In the genomic region with DNA sequence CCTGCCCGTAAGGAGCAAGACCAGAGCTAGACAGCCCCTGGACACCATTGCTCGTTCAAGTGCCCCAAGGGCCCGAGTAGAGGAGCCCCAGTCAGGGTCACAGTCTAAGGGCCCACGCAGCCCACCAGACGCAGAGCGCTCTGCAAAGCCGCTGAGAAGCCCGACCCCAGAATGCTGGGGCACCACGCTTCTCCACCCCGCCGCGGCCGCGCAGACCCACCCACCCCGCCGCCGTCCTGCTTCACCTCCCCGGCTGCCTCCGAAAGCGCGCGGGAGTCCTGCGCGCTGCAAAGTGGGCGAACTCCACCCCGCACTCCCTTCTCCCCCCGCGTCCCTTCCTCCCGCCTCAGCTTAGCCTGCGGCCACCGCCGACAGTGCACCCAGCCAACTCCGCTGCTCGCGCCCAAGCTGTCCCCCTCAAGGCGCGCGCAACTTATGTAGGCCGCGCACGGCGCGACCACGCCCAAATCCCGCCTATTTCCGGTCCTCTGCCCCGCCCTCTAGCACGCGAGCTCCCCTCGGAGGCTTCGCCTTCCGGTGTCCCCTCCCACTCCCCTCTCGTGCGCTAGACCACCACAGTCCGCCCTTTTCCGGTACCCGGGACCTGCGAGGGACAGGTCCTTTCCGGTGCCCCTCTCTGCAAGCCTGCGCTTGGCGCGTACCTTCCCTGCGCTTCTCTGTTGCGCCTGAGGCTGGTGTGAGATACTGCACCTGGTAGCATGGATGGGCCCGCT, we compare ENCODE assay signal across 8 mouse cellular contexts. TPM values are rescaled to one million over a fixed set of nuclear protein-coding genes. Genes with fewer than 3 reads are reported as not detected.
DNase-seq lines count a peak whose midpoint lies in the region; ATAC-seq and TF ChIP-seq lines count a peak whose summit lies in the region.

A gene (minus strand): TSS at position 465 of the 734 bp plus-strand sequence.

- no peaks in the 10 kb centered on the region for H3K27me3 ChIP-seq in CH12.LX (replicated peaks)
- H3K27me3 ChIP-seq in forebrain, embryonic 12.5 days = no peaks in the 10 kb centered on the region
- no peaks in the 10 kb centered on the region for H3K27me3 ChIP-seq in heart, postnatal 0 days (ENCODE audit: control insufficient read depth, insufficient read depth, low read length)
- H3K27me3 ChIP-seq in liver, embryonic 16.5 days (ENCODE audit: control insufficient read depth, insufficient read depth, low read depth, low read length) = no peaks in the 10 kb centered on the region
- H3K27me3 ChIP-seq in neural tube, embryonic 13.5 days = no peaks in the 10 kb centered on the region
- H3K27me3 ChIP-seq in testis, adult 2 months (ENCODE audit: control insufficient read depth, insufficient read depth, low read length) = no peaks in the 10 kb centered on the region

- H3K9me3 ChIP-seq in CH12.LX (replicated peaks; ENCODE audit: low read length) = no peaks in the 10 kb centered on the region
- H3K9me3 ChIP-seq in forebrain, embryonic 12.5 days = no peaks in the 10 kb centered on the region
- H3K9me3 ChIP-seq in heart, postnatal 0 days (replicated peaks; ENCODE audit: control insufficient read depth, low read length) = no peaks in the 10 kb centered on the region
- H3K9me3 ChIP-seq in liver, embryonic 16.5 days (replicated peaks; ENCODE audit: control insufficient read depth, low read length) = no peaks in the 10 kb centered on the region
- no peaks in the 10 kb centered on the region for H3K9me3 ChIP-seq in neural tube, embryonic 13.5 days

- under 1% methylated on average over 64 of the region's 65 CpGs for WGBS in forebrain, embryonic 12.5 days
- 2% methylated on average over 61 of the region's 65 CpGs for WGBS in heart, postnatal 0 days
- WGBS in liver, embryonic 16.5 days (ENCODE audit: insufficient replicate concordance) = under 1% methylated on average over 63 of the region's 65 CpGs
- WGBS in neural tube, embryonic 13.5 days = under 1% methylated on average over 65 of the region's 65 CpGs

- H3K9ac ChIP-seq in CH12.LX (ENCODE audit: insufficient read depth, low read depth) = peak within 1 kb of the TSS; percentile 42
- H3K9ac ChIP-seq in forebrain, embryonic 12.5 days = peak within 1 kb of the TSS; percentile 82
- H3K9ac ChIP-seq in heart, postnatal 0 days (replicated peaks; ENCODE audit: low read depth, low read length) = peak within 1 kb of the TSS; percentile 78
- peak within 1 kb of the TSS; percentile 78 for H3K9ac ChIP-seq in liver, embryonic 16.5 days (ENCODE audit: low read depth, low read length)
- peak within 1 kb of the TSS; percentile 78 for H3K9ac ChIP-seq in neural tube, embryonic 13.5 days

- H3K4me2 ChIP-seq in CH12.LX (ENCODE audit: insufficient read depth, low read depth, poor library complexity, severe bottlenecking) = peak within 1 kb of the TSS; percentile 84
- peak within 1 kb of the TSS; percentile 88 for H3K4me2 ChIP-seq in forebrain, embryonic 12.5 days
- H3K4me2 ChIP-seq in heart, postnatal 0 days (ENCODE audit: low read depth, low read length) = peak within 1 kb of the TSS; percentile 96
- peak within 1 kb of the TSS; percentile 92 for H3K4me2 ChIP-seq in liver, embryonic 16.5 days (ENCODE audit: low read depth, low read length)
- peak within 1 kb of the TSS; percentile 87 for H3K4me2 ChIP-seq in neural tube, embryonic 13.5 days

- DNase-seq in CH12.LX (ENCODE audit: extremely low read depth) = peak; percentile 82
- peak; percentile 81 for DNase-seq in c-Kit-positive CD71-positive TER-119-negative erythroid progenitor cells, embryonic 14.5 days (ENCODE audit: low read depth)
- peak; percentile 85 for DNase-seq in heart, postnatal 0 days (ENCODE audit: low spot score)
- peak; percentile 95 to 96 for DNase-seq in kidney, postnatal 4 days

- H3K79me2 ChIP-seq in CH12.LX (replicated peaks; ENCODE audit: control insufficient read depth, extremely low read depth, insufficient read depth, poor library complexity, severe bottlenecking) = no peaks in the 10 kb centered on the region

- H3K4me1 ChIP-seq in CH12.LX (ENCODE audit: control insufficient read depth in 1 of 2, insufficient read depth in 2 of 2) = peaks cover 0 to 9% of the 10 kb centered on the region in 2 experiments; a peak in 2 of 4 replicates
- H3K4me1 ChIP-seq in forebrain, embryonic 12.5 days = peaks cover 8% of the 10 kb centered on the region
- peaks cover 4% of the 10 kb centered on the region; the same call in 1 of the 2 replicates for H3K4me1 ChIP-seq in heart, postnatal 0 days (ENCODE audit: control insufficient read depth, insufficient read depth)
- H3K4me1 ChIP-seq in liver, embryonic 16.5 days (ENCODE audit: control insufficient read depth, low read depth, low read length) = peaks cover 14% of the 10 kb centered on the region
- H3K4me1 ChIP-seq in neural tube, embryonic 13.5 days (replicated peaks) = peaks cover 10% of the 10 kb centered on the region
- peaks cover 7% of the 10 kb centered on the region for H3K4me1 ChIP-seq in testis, adult 2 months (ENCODE audit: control insufficient read depth, insufficient read depth, low read length)

- no peak for TF ChIP-seq EP300 in CH12.LX (IDR thresholded peaks at IDR 0.05; ENCODE audit: low read length)
- TF ChIP-seq EP300 in heart, postnatal 0 days (IDR thresholded peaks at IDR 0.05; ENCODE audit: low read depth) = no peak

- dilution Hi-C loops in CH12.LX (cut with MboI; ENCODE audit: extremely low pct_ligation_motif_present, extremely low pct_unique_long_range_greater_than_20kb, low sequenced_read_pairs) = no loop called here

- TF ChIP-seq POLR2A in CH12.LX (IDR thresholded peaks at IDR 0.05; ENCODE audit: low read depth, low read length) = peak; percentile 98
- TF ChIP-seq POLR2A in testis, adult 2 months (IDR thresholded peaks at IDR 0.05; ENCODE audit: control insufficient read depth, low read depth, low read length) = peak; percentile 99

- TF ChIP-seq RAD21 in CH12.LX (IDR thresholded peaks at IDR 0.05; ENCODE audit: low read depth, low read length) = no peak

- no peak within 1 kb of the TSS for H3K27ac ChIP-seq in CH12.LX (ENCODE audit: insufficient read depth, low read depth)
- H3K27ac ChIP-seq in forebrain, embryonic 12.5 days = peak within 1 kb of the TSS; percentile 87
- H3K27ac ChIP-seq in heart, postnatal 0 days (ENCODE audit: low read depth) = peak within 1 kb of the TSS; percentile 80
- peak within 1 kb of the TSS; percentile 81 for H3K27ac ChIP-seq in liver, embryonic 16.5 days (ENCODE audit: low read length)
- H3K27ac ChIP-seq in neural tube, embryonic 13.5 days (replicated peaks) = peak within 1 kb of the TSS; percentile 94
- H3K27ac ChIP-seq in testis, adult 2 months (ENCODE audit: control insufficient read depth, insufficient read depth, low read depth, low read length) = peak within 1 kb of the TSS; percentile 72

- TF ChIP-seq CTCF in CH12.LX (conservative IDR thresholded peaks at IDR 0.05 in 1 of 2, IDR thresholded peaks at IDR 0.05 in 1 of 2; ENCODE audit: low read depth in 2 of 2, low read length in 2 of 2) = no peak
- no peak for TF ChIP-seq CTCF in heart, postnatal 0 days (IDR thresholded peaks at IDR 0.05; ENCODE audit: low read depth)
- TF ChIP-seq CTCF in testis, adult 2 months (IDR thresholded peaks at IDR 0.05; ENCODE audit: control insufficient read depth, insufficient read depth, insufficient replicate concordance, low read depth, low read length) = no peak

- in situ Hi-C loops in CH12.LX (cut with MboI; ENCODE audit: low pct_ligation_motif_present, low pct_unique_long_range_greater_than_20kb, low sequenced_read_pairs) = no loop called here

- peak; percentile 99 for ATAC-seq in forebrain, embryonic 12.5 days (ENCODE audit: low FRiP score)
- ATAC-seq in heart, postnatal 0 days (ENCODE audit: insufficient read depth, low read depth) = peak; percentile 97
- ATAC-seq in liver, embryonic 16.5 days (ENCODE audit: low read depth) = peak; percentile 98
- peak; percentile 100 for ATAC-seq in neural tube, embryonic 13.5 days (ENCODE audit: low read depth)

- peak within 1 kb of the TSS; percentile 65 to 74 (median 72) for H3K4me3 ChIP-seq in CH12.LX (replicated peaks in 1 of 3; ENCODE audit: low read depth in 2 of 3, low read length in 2 of 3, poor library complexity in 1 of 3)
- peak within 1 kb of the TSS; percentile 74 for H3K4me3 ChIP-seq in forebrain, embryonic 12.5 days (replicated peaks)
- H3K4me3 ChIP-seq in heart, postnatal 0 days (ENCODE audit: low read depth, low read length) = peak within 1 kb of the TSS; percentile 74
- peak within 1 kb of the TSS; percentile 83 for H3K4me3 ChIP-seq in liver, embryonic 16.5 days (ENCODE audit: low read depth, low read length)
- H3K4me3 ChIP-seq in neural tube, embryonic 13.5 days = peak within 1 kb of the TSS; percentile 70
- H3K4me3 ChIP-seq in testis, adult 2 months (ENCODE audit: control insufficient read depth, low read depth, low read length) = peak within 1 kb of the TSS; percentile 87

- H3K36me3 ChIP-seq in CH12.LX (replicated peaks in 1 of 2; ENCODE audit: control insufficient read depth in 1 of 2, insufficient read depth in 1 of 2, low read length in 1 of 2) = no peaks in the 10 kb centered on the region
- H3K36me3 ChIP-seq in forebrain, embryonic 12.5 days (replicated peaks) = no peaks in the 10 kb centered on the region
- H3K36me3 ChIP-seq in heart, postnatal 0 days (replicated peaks; ENCODE audit: control insufficient read depth, insufficient read depth, low read length) = no peaks in the 10 kb centered on the region
- H3K36me3 ChIP-seq in liver, embryonic 16.5 days (ENCODE audit: control insufficient read depth, insufficient read depth) = no peaks in the 10 kb centered on the region
- H3K36me3 ChIP-seq in neural tube, embryonic 13.5 days = no peaks in the 10 kb centered on the region
- H3K36me3 ChIP-seq in testis, adult 2 months (ENCODE audit: control insufficient read depth, insufficient read depth, low read length) = no peaks in the 10 kb centered on the region

TF ChIP-seq in CH12.LX, 34 proteins besides CTCF, POLR2A, EP300 and RAD21 (continues in another document):
- TF ChIP-seq ZNF384 (IDR thresholded peaks at IDR 0.05; ENCODE audit: low read depth, low read length) = no peak
- 0 out of 2 replicates have a peak, but pooled peaks have one; percentile 4 for TF ChIP-seq KAT2A (IDR thresholded peaks at IDR 0.05; ENCODE audit: insufficient replicate concordance, low read length)
- no peak for TF ChIP-seq USF1 (IDR thresholded peaks at IDR 0.05; ENCODE audit: low read depth, low read length)
- no peak for TF ChIP-seq USF2 (conservative IDR thresholded peaks at IDR 0.05; ENCODE audit: low read depth, low read length)
- TF ChIP-seq UBTF (IDR thresholded peaks at IDR 0.05; ENCODE audit: low read depth, low read length) = 0 out of 2 replicates have a peak, but pooled peaks have one; percentile 24

RNA-seq across cellular contexts. Expression of the gene that starts here (rescaled TPM):
- total RNA-seq in CH12.LX (2012; rRNA removed) = 0.92 and 0.93 TPM in 2 replicates
- total RNA-seq in CH12.LX (2014; rRNA removed) = 2.0 TPM in 2 replicates
- 2.9 and 3.2 TPM in 2 replicates for polyA plus RNA-seq in CH12.LX (2012; ENCODE audit: insufficient read length, low read depth)
- polyA plus RNA-seq in forebrain, embryonic 12.5 days (2016; fragmentation: Nextera tagmentation; extraction: Ambion mirVana) = 20.7 and 22.4 TPM in 2 replicates
- total RNA-seq in heart, postnatal 0 days (2014; rRNA removed; ENCODE audit: low replicate concordance) = 5.8 and 7.6 TPM in 2 replicates
- 5.7 and 6.2 TPM in 2 replicates for polyA plus RNA-seq in heart, postnatal 0 days (2015; fragmentation: Nextera tagmentation; extraction: Ambion mirVana)
- 3.9 and 4.1 TPM in 2 replicates for polyA plus RNA-seq in liver, embryonic 16.5 days (2015; fragmentation: Nextera tagmentation; extraction: Ambion mirVana)
- 14.2 and 14.7 TPM in 2 replicates for polyA plus RNA-seq in neural tube, embryonic 13.5 days (2015; fragmentation: Nextera tagmentation; extraction: Ambion mirVana)
- polyA plus RNA-seq in testis, adult 2 months (2012; rRNA removed) = 11.6 and 16.8 TPM in 2 replicates
